Mouse (Mus musculus) ovary, postnatal 10 days (tissue): ENCODE results near the gene Adamts20.

ENCODE experiments used
- DNase-seq: peaks from one replicate; pipeline ENCODE4 v3.0.0; 2022; ENCODE audit warnings: low spot score

Adamts20 gene

DNA sequence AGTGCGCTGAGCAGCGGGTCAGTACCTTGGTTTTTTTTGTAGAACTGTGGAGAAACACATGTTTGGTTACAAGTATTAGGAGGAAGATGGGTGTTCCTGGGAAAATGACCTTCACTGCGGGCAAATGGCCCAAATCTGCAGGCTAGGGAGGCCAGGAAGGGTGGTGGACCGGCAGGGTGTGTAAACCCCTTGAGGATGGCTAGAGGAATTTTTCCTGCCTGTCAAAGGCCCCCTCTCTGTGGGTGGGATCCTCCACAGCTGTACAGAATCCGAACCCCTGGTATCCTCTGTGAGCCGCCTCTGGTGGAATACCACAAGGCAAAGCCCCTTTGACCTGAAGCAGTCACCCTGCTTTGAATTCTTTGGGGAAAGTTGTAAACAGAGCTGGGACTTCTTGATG is 216.8 kb downstream of the Adamts20 start:
- no peak for DNase-seq

DNA sequence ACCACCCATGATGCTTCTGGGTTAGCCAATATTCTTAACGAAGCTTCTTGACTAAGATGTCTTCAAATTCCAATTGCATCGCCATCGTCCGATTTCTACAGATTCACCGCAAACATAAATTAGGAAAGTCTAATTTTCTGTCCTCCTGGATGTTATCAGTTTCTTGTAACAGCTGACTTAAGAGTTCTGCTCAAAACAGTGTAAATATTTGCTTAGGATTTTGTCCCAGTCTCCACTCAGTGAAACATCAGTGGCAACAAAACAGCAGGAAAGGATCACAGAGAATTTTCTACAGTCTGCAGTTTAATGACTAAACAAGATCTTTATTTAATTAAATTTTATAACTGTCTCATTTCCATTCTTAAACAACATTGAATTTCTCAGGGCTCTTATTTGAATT is 218.5 kb downstream of the Adamts20 start:
- DNase-seq: no peak

DNA sequence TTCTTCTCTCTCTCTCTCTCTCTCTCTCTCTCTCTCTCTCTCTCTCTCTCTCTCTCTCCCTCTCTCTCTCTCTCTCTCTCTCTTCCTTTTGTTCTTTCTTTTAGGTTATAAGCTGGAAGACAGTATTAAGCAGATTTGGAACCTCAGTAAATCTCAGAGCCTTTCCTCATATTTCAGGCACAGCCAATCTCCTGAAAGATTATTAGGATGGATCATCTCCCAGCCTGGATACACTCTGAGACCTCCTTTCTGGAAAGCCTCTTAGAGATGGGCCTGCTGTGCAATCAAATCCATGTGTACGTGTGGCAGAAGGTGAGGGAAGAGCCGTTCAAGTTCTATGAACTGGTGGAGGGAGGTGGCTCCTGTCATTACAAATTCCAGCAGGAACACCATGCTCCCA is 220.9 kb downstream of the Adamts20 start:
- no peak for DNase-seq

DNA sequence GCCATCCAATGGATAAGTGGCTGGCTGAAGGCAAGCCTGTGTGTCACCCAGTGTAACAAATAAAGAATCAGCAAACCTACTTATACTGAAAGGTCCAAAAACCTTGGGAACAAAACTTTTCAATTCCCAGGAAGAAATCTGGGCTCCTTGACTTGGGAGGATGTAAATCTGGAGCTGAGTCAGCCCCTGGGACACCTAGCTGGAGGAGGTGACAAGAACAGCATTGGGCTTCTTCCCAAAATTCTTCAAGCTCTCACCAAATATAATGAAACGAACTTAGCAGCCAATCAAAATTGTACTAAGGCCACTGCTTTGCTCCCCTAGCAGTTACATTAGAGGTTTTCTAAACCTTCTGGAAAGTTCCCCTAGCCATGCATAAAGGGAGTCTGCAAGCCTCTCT is 223.1 kb downstream of the Adamts20 start:
- no peak for DNase-seq

DNA sequence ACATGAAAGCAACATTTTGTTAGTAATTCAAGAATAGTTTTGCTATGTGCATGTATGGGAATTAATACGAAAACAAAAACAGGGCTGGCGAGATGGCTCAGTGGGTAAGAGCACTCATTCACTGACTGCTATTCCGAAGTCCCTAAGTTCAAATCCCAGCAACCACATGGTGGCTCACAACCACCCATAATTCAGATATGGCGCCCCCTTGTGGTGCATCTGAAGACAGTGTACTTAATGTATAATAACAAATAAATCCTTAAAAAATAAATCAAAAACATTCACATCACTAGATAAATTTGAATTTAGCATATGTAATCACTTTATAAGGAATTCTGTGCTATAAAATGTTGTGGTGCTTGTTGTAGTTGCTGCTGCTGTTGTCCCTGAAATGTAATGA is 225.6 kb downstream of the Adamts20 start:
- no peak for DNase-seq

DNA sequence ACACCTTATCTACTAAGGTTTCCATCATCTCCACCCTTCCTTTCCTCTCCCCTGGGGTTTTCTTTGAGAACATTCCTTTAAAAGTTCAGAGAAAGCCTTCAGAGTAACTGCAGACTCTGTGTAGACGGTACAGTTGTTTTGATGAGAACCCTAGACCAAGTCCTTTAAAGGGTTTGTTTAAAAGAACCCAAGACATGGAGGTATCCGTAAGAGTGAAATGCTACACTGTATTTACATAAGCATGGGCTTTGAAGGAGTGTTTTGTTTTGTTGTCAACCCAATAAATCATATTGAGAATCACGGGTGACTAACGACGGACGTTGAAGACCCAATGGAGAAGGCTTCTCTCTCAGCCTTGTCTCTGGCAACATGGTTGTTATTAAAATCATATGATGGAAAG is 226.1 kb downstream of the Adamts20 start:
- no peak for DNase-seq

DNA sequence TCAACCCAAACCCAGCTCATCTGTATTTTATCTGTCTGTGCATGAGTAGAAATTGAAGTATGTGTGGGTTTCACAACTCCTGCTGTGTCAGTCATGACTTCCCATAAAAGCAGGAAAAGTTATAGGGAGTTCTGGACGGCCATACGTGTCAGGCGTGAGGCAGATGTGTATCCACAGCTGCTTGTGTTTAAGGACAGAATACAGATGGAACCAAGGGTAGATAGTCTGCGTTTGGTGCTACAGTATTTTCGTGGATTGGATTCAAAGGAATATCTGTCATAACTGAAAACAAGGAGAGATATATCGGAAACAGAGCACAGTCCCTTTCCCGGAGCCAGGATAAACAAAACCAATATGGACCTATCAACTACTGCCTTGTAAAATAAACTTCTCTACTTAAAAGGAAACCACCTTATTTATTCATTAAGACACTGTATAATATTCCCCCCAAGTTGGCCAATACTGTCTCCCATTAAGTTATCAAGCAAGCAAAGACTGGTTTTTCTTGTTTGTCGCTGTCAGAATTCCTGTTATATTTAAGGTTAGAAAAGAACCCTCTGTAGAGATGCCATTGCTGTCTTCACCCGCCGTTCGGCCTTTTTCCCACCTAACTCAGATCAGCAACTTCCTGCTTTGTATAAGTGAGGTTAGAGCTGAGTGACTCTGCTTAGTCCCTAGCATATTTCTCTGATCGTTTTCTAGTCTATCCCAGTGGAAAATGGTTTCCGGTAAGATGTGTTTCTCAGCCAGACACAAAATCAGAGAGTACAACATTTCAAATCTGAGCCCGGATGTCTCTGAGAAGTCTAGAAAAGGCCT is 227.0 kb downstream of the Adamts20 start:
- DNase-seq: no peak

DNA sequence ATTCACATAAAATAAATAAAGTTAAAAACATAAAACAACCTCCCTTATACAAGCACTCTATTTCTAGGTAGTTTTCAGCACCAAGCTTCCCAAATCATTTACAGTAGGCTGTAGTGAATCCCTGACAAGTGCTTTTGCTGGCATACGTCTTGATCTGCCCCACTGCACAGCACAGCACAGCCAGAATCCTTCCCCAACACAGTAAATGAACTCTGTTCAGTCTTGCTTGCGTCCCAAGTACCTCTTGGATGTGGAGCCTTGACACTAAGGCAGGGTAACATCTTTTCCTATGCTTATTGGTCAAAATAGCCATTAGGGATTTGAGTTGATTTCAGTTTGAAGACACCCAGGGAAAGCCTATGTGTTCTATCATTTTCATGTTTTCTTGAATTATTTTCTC is 228.5 kb downstream of the Adamts20 start:
- no peak for DNase-seq

DNA sequence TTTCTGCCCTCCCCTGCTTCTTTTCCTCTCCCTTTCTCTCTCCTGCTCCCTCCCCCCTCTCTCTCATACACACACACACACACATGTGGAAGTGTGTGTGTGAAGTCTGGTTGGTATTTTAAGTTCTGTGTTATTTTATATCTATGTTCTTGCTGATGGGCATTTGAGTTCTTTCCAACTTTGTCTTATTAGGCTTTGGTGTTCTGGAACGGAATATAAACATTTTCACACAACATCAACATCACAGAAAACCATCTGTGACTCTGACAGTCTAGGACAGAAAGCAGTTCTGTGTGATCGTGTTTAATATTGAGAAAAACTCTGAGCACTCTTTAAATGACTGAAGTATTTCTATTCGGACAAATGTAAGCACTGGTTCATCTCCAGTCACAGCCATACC is 229.1 kb downstream of the Adamts20 start:
- DNase-seq: no peak

DNA sequence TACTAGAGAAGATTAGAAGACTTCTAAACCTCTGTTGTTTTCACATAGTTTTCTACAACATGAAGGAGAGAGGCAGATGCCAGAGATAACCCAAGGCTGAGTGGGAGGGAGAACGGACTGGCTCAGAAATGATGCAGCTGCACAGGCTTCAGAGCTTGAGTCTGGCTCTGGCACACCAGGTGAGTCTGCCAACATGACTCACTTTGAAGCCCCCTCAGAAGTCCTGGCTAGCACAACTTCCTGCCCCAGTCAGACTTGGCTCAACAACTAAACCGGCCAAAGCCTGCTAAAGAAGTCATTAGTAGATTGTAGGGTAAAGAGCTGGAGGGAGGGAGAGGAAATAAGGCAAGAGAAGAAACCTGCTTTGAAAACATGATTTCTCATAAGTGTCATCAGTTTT is 230.0 kb downstream of the Adamts20 start:
- DNase-seq: no peak

DNA sequence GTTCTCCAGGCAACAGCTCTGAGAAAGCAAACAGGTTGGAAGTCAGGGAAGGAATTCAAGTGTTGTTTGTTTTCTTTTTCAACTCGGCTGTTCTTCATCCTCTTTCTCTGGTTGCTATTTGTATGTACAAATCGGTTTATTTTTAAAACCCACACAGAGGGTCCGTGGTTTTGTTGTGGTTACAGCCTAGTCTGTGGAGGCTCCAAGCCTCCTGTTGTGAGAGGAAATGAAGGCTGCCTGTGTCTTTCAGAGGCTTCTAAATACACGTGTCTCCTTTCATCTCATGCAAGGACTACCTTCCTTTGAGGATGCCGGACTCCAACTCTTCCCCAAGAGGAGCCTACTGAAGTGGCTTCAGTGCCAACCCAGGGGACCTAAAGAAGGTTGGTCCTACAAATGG is 234.0 kb downstream of the Adamts20 start:
- no peak for DNase-seq

DNA sequence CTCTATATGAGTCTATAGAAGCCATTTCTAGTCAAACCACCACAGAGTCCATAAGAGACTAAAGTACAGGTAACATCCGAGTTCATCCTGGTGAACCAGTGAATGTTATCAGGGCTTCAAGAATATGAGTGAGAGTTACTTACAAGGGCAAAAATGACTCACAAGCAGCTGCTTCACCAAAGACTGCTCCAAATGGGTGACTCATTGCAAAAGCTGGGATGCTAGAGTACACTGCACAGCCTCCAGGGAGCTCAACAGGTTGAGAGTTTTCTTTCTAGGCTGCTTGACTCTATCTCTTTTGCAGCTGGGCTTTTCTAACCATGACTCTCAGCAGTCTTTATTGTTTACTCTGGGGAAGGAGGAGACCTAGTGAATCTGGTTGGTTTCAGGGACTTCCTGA is 237.8 kb downstream of the Adamts20 start:
- DNase-seq: no peak

DNA sequence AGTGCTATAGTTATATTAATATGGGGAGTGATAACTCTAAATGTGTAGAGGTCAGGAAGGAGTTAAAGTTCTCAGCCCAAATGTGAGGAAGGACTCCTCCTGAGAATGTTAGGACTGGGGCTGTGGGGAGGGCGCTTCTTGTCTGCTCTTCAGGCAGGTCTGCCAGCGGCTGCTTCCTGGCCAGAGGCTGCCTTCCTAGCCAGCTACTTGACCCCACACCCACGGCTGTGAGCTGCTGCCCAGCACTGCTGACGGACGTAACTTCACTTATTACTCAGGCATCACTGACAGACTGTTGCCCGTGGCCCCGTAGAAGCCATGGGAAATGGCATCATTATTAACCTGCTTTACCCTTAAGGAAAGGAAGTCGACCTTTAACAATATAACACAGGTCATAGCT is 242.1 kb downstream of the Adamts20 start:
- no peak for DNase-seq

DNA sequence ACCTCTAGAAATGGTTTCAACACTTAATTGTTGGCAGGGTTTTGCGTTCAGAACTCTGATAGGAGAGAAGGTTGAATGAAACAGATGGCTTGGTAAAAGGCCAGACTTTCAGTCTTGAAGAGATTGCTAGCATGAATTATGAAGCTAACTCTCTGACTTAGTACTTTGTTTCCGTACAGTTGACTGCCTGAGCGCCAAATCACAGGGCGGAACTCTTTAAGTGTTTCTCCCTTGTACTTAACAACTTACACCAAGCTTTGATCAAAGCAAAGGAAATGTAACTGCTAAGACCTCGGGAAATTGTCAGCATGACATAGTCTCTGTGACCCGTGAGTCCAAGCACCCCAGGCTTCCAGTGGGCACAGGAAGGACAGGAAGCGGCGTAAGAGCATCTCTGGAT is 244.5 kb downstream of the Adamts20 start:
- DNase-seq: no peak
